Mouse (Mus musculus): Measurements from ENCODE around the gene Crnkl1. TPM values are rescaled to one million over a fixed set of nuclear protein-coding genes. Genes with fewer than 3 reads are reported as not detected.
"Not testable (repeated sequence)": the region's sequence is repeated elsewhere in the genome, so short reads cannot be mapped to it uniquely, and the experiment has no call there.

Gene Crnkl1
- total RNA-seq, 2 experiments from 2014 or later, result 24.8 to 69.9 TPM

DNA sequence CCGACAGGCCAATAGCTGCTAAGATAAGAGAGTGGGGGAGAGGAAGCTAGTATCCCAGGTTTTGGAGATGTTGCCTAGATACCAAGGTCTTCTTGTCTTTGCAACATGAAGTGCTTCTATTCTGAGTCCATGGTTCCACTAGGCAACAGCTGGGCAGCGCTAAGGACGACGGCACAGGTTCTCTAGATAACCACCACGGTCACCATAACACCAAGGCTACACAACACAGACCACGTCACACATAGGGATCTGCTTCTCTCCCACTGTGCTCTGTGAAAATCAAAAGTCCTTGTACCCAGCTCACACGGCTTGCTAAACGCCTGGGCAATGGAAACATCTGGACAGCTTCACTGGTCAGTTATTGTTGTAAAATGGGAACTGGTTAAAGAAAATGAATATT, 2.2 kb upstream of the Crnkl1 start:
- no peak for ATAC-seq (replicated peaks; ENCODE audit: poor library complexity, severe bottlenecking)

- ATAC-seq (replicated peaks; ENCODE audit: poor library complexity, severe bottlenecking), result no peak; the same call in 1 of the 2 replicates
Measured at GRCm38 (mm10) chr2:145920941-145921650, 13.7 kb downstream of the Crnkl1 start.

- not testable (repeated sequence) for ATAC-seq (replicated peaks; ENCODE audit: poor library complexity, severe bottlenecking)
Measured at GRCm38 (mm10) chr2:145905884-145906283, 28.9 kb downstream of the Crnkl1 start.

- ATAC-seq (replicated peaks; ENCODE audit: poor library complexity, severe bottlenecking), result 0 out of 2 replicates have a peak, but pooled peaks have one; percentile 3
Measured at GRCm38 (mm10) chr2:145905156-145905555, 29.7 kb downstream of the Crnkl1 start.

DNA sequence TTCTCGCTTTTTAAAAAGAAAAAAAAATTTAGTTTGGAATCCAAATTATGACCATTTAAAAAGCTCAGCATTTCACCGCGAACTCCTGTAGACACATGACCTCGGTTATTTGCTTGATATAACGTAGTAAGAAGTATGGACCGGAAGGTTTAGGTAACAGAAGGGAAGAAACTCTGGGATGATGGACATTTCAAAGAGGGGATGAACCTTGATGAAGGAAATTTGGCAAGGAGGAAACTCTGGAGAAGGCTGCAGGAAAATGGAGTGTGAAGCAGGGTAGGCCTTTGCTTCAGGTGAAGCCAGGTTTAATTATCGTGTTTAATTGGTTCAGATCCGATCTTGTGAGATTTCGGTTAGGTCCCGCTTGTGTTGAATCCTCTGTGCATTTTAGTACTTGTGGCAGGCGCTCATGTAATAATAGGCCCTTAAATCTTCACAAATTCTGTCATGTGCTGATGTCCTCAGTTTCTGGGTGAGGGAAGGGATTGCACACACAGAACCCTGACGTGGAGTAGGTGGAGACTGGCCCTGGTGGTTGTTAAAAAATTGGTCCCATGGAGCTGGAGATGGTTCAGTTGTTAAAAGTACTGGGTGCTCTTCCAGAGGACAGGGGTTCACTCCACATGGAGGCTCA, 30.7 kb downstream of the Crnkl1 start:
- 0 out of 2 replicates have a peak, but pooled peaks have one; percentile 21 for ATAC-seq (replicated peaks; ENCODE audit: poor library complexity, severe bottlenecking)

DNA sequence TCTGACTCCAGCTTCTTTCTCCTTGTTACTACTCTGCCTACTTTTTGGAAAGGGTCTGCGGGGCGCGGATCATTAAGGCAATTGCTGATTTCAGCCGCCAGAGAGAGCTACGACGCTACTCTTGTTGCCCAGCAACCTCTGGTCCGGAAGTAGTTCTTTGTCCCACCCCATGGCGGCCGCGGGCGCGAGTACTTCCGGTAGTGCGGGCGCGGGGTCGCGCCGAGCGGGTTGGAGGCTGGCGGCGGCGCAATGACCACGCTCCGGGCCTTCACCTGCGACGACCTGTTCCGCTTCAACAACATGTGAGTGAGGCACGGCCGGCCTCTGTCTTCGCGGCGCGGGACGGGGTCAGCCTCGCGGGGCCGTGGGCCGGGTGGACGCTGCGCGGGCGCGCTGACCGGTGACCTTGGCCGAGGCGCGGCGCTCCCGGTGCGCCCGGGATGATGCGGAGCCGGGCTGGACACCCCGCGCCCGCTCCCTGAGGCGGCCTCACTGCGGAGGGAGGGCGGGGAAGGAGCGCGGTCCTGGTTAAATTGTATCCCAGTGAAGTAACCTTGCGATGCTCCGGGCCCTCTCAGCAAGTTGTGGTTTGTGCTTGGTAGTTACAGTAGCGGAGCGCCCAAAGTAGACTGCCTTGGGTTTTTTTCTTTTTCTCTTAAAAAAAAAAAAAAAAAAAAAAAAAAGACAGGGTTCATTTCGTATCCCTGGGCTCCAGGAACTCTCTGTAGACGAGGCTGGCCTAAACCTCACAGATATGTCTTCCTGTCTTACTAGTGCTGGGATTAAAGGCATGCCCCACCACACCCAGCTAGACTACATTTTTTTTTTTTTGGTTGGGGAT, 31.5 kb downstream of the Crnkl1 start:
- peak; percentile 96 for ATAC-seq (replicated peaks; ENCODE audit: poor library complexity, severe bottlenecking)

DNA sequence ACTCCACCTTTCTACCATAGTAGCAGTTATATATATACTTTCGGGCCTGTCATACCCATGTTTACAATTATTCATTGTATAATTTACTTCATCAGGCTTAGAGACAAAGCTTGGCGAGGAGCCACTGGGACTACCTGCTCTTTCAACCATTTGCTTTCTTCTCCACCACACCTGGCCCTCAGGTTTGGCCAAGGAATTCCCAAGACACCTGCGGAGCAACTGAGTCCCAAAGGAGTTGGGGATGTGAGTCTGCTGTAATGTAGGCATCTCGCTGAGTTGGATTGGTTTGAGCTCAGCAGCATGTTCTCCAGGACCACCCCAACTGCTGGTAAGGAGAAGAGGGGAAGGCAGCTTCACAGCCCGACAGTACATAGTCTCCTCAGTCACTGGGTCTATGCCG, 33.0 kb downstream of the Crnkl1 start, which contains the start of gene Naa20:
Gene Naa20 (plus strand): TSS at position 239 of the 400 bp plus-strand sequence.
- ATAC-seq (replicated peaks; ENCODE audit: poor library complexity, severe bottlenecking), result no peak

DNA sequence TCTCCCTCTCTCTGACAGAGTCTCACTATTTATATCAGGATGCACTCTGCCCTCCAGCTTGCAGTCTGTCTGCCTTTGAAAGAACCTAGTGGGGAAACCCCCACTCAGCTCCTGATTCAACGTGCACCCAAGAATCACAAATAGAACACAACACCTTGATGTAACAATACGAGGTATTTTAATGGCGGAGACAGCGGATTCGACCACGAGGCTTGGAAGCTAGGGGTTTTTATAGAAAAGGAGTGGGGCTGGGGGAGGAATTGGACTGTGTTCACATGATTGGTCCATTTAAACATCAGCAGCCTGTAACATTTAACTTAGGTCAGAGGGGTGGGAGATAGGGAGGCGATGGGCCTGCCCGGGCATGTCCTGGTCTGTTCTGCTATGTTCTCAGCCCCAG, 34.5 kb downstream of the Crnkl1 start:
- ATAC-seq (replicated peaks; ENCODE audit: poor library complexity, severe bottlenecking), result not testable (repeated sequence)

- ATAC-seq (replicated peaks; ENCODE audit: poor library complexity, severe bottlenecking), result no peak
Measured at GRCm38 (mm10) chr2:145898106-145898505, 36.7 kb downstream of the Crnkl1 start.

DNA sequence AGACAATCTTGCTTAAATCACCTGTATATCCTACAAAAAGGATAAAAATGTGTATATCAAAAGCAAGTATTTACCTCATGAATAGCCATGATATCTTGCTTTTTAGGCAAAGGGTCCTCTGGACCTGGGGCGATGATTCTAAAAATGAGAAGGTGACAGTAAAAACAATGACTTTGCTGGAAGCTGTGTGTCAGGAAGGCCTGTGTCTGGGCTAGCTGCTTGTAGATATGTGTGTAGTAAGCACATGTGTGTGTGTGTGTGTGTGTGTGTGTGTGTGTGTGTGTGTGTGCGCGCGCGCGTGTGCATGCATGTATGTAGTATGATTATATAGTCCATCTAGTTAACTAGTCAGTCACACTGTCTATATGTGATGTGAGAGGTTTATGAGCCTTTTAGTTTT, 41.1 kb downstream of the Crnkl1 start:
- ATAC-seq (replicated peaks; ENCODE audit: poor library complexity, severe bottlenecking), result no peak

GRCm38 (mm10) chr2:145890571-145890970, 44.2 kb downstream of the Crnkl1 start:
- ATAC-seq (replicated peaks; ENCODE audit: poor library complexity, severe bottlenecking), result no peak

DNA sequence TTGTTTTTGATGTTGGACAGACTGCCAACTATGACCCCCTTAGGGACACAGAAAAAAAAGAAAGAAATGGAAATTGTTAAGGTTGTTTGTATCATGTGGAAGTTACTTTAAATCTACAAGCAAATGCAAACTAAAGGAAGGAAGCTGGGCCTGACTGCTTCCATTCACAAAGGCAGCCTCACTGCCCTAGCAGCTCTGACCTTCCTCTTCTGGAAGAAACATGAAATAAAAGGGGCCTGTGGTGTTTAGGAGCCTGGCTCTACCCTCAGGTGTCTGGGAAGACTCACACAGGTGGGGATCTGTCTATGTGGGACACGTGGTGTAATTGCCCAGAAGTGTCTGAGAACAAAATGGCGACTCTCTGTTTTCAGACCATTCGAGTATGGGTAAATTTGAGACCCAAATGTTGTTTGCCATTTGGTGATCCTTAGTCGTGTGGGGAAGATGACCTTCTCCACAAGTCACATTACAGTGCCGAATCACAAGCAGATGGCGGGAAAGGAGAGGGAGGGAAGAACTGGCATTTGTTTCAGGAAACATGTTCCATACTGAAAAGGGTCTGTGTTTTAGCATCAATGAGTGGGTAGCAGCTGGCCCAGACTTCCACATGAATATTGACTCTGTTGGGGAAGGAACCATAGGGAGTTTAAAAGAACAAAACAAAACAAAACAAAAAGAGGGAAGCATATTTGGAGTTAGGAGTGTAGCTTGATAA, 45.9 kb downstream of the Crnkl1 start:
- ATAC-seq (replicated peaks; ENCODE audit: poor library complexity, severe bottlenecking), result peak; percentile 33

DNA sequence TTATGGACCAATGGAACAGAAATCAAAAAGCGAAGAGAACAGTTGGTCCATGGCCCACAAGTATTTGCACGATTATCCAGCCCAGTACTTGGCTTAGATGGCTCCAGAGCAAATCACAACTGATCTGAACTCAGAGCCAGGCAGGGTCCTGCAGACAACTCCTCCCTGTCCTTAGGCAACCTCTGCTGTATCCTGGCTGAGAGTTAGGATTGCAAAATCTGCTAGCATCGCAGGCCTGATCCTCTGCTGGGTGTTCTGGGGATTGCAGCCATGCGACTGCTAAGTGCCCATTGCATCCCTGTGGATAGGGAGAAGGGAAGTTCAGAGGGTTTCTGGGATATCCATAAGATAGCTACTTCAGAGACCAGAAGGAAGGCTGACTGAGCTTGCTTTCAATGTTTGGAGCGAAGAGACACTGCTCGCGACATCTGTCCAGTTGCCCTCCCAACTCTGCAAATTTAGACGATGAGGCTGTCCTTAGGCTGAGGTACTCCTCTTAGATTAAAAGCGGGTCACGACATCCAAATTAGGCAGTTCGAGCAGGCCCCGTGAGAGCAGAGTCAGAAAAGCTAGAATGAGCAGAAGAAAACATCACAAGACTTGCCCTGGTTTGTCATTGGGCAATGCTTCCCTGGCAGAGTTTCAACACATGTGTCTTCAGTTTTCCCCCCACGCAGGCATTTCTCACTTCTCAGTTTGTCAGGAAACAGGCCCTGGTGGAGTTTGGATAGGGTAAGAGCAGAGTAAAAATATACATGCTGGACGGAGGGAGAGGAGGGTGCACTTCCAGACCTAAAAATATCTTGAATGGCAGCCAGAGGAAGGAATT, 46.7 kb downstream of the Crnkl1 start:
- peak; percentile 89 for ATAC-seq (replicated peaks; ENCODE audit: poor library complexity, severe bottlenecking)

GRCm38 (mm10) chr2:145884913-145885785, 49.7 kb downstream of the Crnkl1 start:
- no peak for ATAC-seq (replicated peaks; ENCODE audit: poor library complexity, severe bottlenecking)

DNA sequence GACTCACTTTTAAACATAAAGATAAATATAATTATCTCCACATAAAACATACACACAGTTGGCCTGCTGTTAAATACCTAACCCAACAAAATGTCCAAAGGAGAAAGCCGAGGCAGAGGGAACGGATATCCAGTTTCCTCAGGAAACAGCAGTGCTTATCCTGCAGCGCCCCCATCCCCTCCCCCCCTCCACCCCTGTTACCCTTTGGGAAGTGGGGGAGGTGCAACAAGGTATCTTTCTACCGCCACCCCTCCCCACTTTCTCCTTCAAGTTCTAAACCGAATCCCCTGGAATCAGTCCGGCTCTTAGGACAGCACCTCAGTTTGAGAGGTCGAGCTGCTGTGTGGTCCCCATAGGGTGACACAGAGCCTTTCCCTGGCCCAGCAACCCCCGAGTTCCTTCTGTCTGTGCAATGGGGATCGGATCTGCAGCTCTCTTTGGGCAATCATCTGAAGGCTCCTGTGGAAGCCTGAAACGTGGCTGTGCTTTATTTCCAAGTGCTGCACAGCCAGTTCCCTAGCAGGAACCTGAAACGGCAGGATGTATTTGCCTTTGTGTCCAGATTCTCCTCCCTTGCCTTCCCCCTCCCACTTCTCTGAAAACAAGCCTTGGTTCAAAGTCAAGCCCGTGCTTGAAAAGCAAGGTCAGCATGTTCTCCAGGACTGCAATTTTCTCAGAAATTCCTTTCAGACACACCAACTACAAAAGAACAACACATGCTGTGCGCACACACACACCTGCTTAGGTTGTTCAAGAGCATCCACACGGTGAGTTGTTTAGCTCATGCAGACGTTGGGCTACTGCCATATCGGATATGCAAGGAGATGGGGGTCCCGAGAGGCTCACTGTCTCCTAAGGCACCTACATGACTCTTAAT, 50.5 kb downstream of the Crnkl1 start:
- no peak for ATAC-seq (replicated peaks; ENCODE audit: poor library complexity, severe bottlenecking)

GRCm38 (mm10) chr2:145882398-145882797, 52.4 kb downstream of the Crnkl1 start:
- no peak for ATAC-seq (replicated peaks; ENCODE audit: poor library complexity, severe bottlenecking)

GRCm38 (mm10) chr2:145881932-145882331, 52.9 kb downstream of the Crnkl1 start:
- no peak for ATAC-seq (replicated peaks; ENCODE audit: poor library complexity, severe bottlenecking)
